Mouse (Mus musculus) heart, postnatal 0 days (tissue): ENCODE measurements at regions not wholly inside any gene's neighbourhood (a gene's known extent, or its start where the extent isn't known, plus 50 kb on each side); places are given as distances from the start of the nearest gene placed in this dataset.

ENCODE experiments used
- ATAC-seq: fragments of 200-750 bp; cut with Nextera tagmentation; 2 replicates; pipeline ENCODE4 v1.8.0; 2017; ENCODE audit warnings: low read depth, moderate number of reproducible peaks, moderate library complexity; ENCODE audit not compliant: insufficient read depth
- DNase-seq: peaks from one replicate; pipeline ENCODE4 v3.0.0-alpha.2; 2016; ENCODE audit warnings: low spot score
- H3K27ac ChIP-seq: fragments of 300-500 bp; sonication (generic); 2 replicates; pipeline ENCODE4 v1.5.1; 2014; ENCODE audit warnings: low read depth, mild to moderate bottlenecking
- H3K27me3 ChIP-seq: fragments of 300-500 bp; sonication (generic); 2 replicates; pipeline ENCODE4 v1.6.1; 2014; ENCODE audit warnings: low read length, mixed read lengths; ENCODE audit not compliant: control insufficient read depth, insufficient read depth
- H3K36me3 ChIP-seq: fragments of 300-500 bp; sonication (generic); replicated peaks from 2 replicates; pipeline ENCODE4 v1.6.1; 2014; ENCODE audit warnings: low read length, mixed read lengths; ENCODE audit not compliant: control insufficient read depth, insufficient read depth
- H3K4me1 ChIP-seq: fragments of 300-500 bp; sonication (generic); 2 replicates; pipeline ENCODE4 v1.6.1; 2014; ENCODE audit warnings: antibody characterized with exemption; ENCODE audit not compliant: control insufficient read depth, insufficient read depth
- H3K4me2 ChIP-seq: fragments of 300-500 bp; sonication (generic); 2 replicates; pipeline ENCODE4 v1.6.1; 2014; ENCODE audit warnings: low read depth, mild to moderate bottlenecking, low read length, moderate library complexity
- H3K4me3 ChIP-seq: fragments of 300-500 bp; sonication (generic); 2 replicates; pipeline ENCODE4 v1.5.1; 2014; ENCODE audit warnings: low read depth, low read length
- H3K9ac ChIP-seq: fragments of 300-500 bp; sonication (generic); replicated peaks from 2 replicates; pipeline ENCODE4 v1.6.1; 2014; ENCODE audit warnings: low read depth, low read length, mixed read lengths
- H3K9me3 ChIP-seq: fragments of 300-500 bp; sonication (generic); replicated peaks from 2 replicates; pipeline ENCODE4 v1.6.1; 2016; ENCODE audit warnings: low read length; ENCODE audit not compliant: control insufficient read depth
- CTCF ChIP-seq: IDR thresholded peaks from 2 replicates; pipeline ENCODE4 v1.5.1; 2016; ENCODE audit warnings: antibody characterized with exemption, control low read depth, low read depth
- EP300 ChIP-seq: IDR thresholded peaks from 2 replicates; pipeline ENCODE4 v1.6.1; 2016; ENCODE audit warnings: antibody characterized with exemption, low read depth
- WGBS: fragments of 180-500 bp; shearing (Covaris S2); extraction: QIAGEN DNeasy Blood & Tissue Kit; methylation state at CpG from one replicate; pipeline ENCODE4 v1.1.7; 2014; 5-methylcytosine and 5-hydroxymethylcytosine counted together

- H3K36me3 ChIP-seq = no peaks in the 10 kb centered on the region
- TF ChIP-seq EP300 (no peak), CTCF (no peak)
- H3K9ac ChIP-seq = no peak overlapping the region
- H3K4me2 ChIP-seq = no peak overlapping the region
- H3K27me3 ChIP-seq = no peaks in the 10 kb centered on the region
- peak overlapping the region; percentile 77 for H3K27ac ChIP-seq
- 43% methylated on average over 6 of the region's 6 CpGs for WGBS
- no peak for ATAC-seq
- no peaks in the 10 kb centered on the region for H3K9me3 ChIP-seq
- H3K4me3 ChIP-seq = no peak overlapping the region
- no peak for DNase-seq
- peaks cover 25% of the 10 kb centered on the region for H3K4me1 ChIP-seq
These were observed 271.0 kb upstream of the Sulf2 start for GRCm38 (mm10) chr2:166426457-166426856.

GRCm38 (mm10) chr2:166425141-166425540, 269.7 kb upstream of the Sulf2 start:
- ATAC-seq = no peak
- no peak overlapping the region for H3K4me2 ChIP-seq
- H3K9ac ChIP-seq = no peak overlapping the region
- DNase-seq = no peak
- no peak overlapping the region for H3K27ac ChIP-seq
- H3K4me3 ChIP-seq = no peak overlapping the region
- no peaks in the 10 kb centered on the region for H3K27me3 ChIP-seq
- TF ChIP-seq CTCF (no peak), EP300 (no peak)
- H3K36me3 ChIP-seq = no peaks in the 10 kb centered on the region
- WGBS = 77% methylated on average over 3 of the region's 3 CpGs
- H3K9me3 ChIP-seq = no peaks in the 10 kb centered on the region
- H3K4me1 ChIP-seq = peaks cover 25% of the 10 kb centered on the region

- Histone ChIP-seq H3K9ac (no peak overlapping the region), H3K27ac (no peak overlapping the region), H3K9me3 (no peaks in the 10 kb centered on the region), H3K4me1 (peaks cover 19% of the 10 kb centered on the region), H3K4me3 (no peak overlapping the region), H3K4me2 (no peak overlapping the region), H3K36me3 (no peaks in the 10 kb centered on the region), H3K27me3 (no peaks in the 10 kb centered on the region)
- ATAC-seq (no peak), DNase-seq (no peak)
- no peak for TF ChIP-seq CTCF
- TF ChIP-seq EP300 = no peak
- WGBS = 92% methylated on average over 6 of the region's 6 CpGs
These were observed 267.7 kb upstream of the Sulf2 start for GRCm38 (mm10) chr2:166423132-166423660.

DNA sequence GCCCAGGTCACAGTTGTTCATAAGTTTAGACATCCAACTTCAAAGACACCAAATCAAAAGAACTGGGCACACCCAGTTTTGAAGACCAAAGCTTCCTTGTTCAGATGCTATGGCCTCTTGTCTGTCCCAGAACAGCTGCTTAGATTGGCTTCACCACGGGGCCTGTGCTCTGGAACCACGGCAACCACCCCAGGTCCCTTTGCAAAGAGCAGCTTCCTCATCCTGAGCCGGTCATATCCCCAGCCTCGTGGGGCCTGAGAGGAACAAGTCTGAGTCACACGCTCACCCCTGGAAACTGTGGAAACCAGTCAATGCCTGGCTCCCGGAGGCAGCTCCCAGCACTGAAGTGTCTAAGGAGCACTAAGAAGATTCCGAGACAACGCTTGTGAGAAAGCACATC, 264.8 kb upstream of the Sulf2 start:
- TF ChIP-seq CTCF (no peak), EP300 (no peak)
- H3K9ac ChIP-seq = no peak overlapping the region
- H3K4me1 ChIP-seq = 0 out of 2 replicates have a peak, but pooled peaks cover 5% of the 10 kb centered on the region
- H3K9me3 ChIP-seq = no peaks in the 10 kb centered on the region
- DNase-seq (no peak), ATAC-seq (no peak)
- no peak overlapping the region for H3K27ac ChIP-seq
- no peaks in the 10 kb centered on the region for H3K36me3 ChIP-seq
- H3K4me3 ChIP-seq = no peak overlapping the region
- no peak overlapping the region for H3K4me2 ChIP-seq
- 59% methylated on average over 8 of the region's 8 CpGs for WGBS
- no peaks in the 10 kb centered on the region for H3K27me3 ChIP-seq

DNA sequence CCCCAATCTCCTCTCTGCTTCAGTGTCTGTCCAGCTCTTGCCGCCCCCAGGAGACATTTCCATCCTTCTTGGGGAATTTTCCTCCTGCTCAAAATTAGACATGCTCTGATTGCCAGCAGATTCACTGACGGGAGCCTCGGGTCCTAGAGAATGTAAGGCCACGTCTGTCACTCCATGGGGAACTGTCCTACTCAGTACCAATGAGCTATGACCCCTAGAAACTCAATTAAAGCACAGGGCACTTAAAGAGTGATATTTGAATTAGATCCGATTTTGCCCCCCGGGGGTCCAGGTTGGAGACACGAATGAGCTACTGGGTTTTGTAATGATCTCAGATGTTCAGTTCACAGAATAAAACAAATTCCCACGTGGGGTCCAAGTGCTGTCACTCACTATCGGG, 263.8 kb upstream of the Sulf2 start:
- no peak for DNase-seq
- H3K27me3 ChIP-seq = no peaks in the 10 kb centered on the region
- no peak for ATAC-seq
- no peak overlapping the region for H3K4me3 ChIP-seq
- no peak overlapping the region for H3K9ac ChIP-seq
- 80% methylated on average over 9 of the region's 9 CpGs for WGBS
- H3K4me2 ChIP-seq = no peak overlapping the region
- H3K36me3 ChIP-seq = no peaks in the 10 kb centered on the region
- TF ChIP-seq CTCF = no peak
- no peak for TF ChIP-seq EP300
- no peak overlapping the region for H3K27ac ChIP-seq
- no peaks in the 10 kb centered on the region for H3K9me3 ChIP-seq
- 0 out of 2 replicates have a peak, but pooled peaks cover 6% of the 10 kb centered on the region for H3K4me1 ChIP-seq

GRCm38 (mm10) chr2:166418279-166418678, 262.8 kb upstream of the Sulf2 start:
- no peak overlapping the region for H3K4me3 ChIP-seq
- 84% methylated on average over 8 of the region's 8 CpGs for WGBS
- no peaks in the 10 kb centered on the region for H3K27me3 ChIP-seq
- H3K36me3 ChIP-seq = no peaks in the 10 kb centered on the region
- H3K4me1 ChIP-seq = 0 out of 2 replicates have a peak, but pooled peaks cover 6% of the 10 kb centered on the region
- ATAC-seq (no peak), DNase-seq (no peak)
- TF ChIP-seq EP300 (no peak), CTCF (no peak)
- H3K4me2 ChIP-seq = no peak overlapping the region
- H3K9ac ChIP-seq = no peak overlapping the region
- H3K27ac ChIP-seq = no peak overlapping the region
- no peaks in the 10 kb centered on the region for H3K9me3 ChIP-seq
